Mouse (Mus musculus): ENCODE measurements around the gene Itih4. TPM values are rescaled to one million over a fixed set of nuclear protein-coding genes. Genes with fewer than 3 reads are reported as not detected.

The Itih4 gene
- polyA plus RNA-seq (2015; fragmentation: Nextera tagmentation; extraction: Ambion mirVana), result not detected in 2 replicates

- H3K27ac ChIP-seq (replicated peaks), result no peak within 1 kb of the TSS
- ATAC-seq (ENCODE audit: low FRiP score, low read depth), result no peak
- H3K9me3 ChIP-seq, result no peaks in the 10 kb centered on the region
- WGBS, result 97% methylated on average over 3 of the region's 3 CpGs
- no peaks in the 10 kb centered on the region for H3K27me3 ChIP-seq
- H3K9ac ChIP-seq, result no peak within 1 kb of the TSS
- no peaks in the 10 kb centered on the region for H3K4me1 ChIP-seq (replicated peaks)
- no peaks in the 10 kb centered on the region for H3K36me3 ChIP-seq
- no peak within 1 kb of the TSS for H3K4me2 ChIP-seq
- H3K4me3 ChIP-seq, result no peak within 1 kb of the TSS
Observed at GRCm38 (mm10) chr14:30886204-30886603, at the start of gene Itih4. Gene Itih4, plus strand, starts transcription at chr14:30886476.

- Histone ChIP-seq H3K9ac (no peak overlapping the region), H3K27me3 (no peaks in the 10 kb centered on the region), H3K4me1 (replicated peaks) (no peaks in the 10 kb centered on the region), H3K4me3 (no peak overlapping the region), H3K9me3 (no peaks in the 10 kb centered on the region), H3K27ac (replicated peaks) (no peak overlapping the region), H3K36me3 (peaks cover 6% of the 10 kb centered on the region; the same call in 1 of the 2 replicates), H3K4me2 (no peak overlapping the region)
- WGBS, result 93% methylated on average over 14 of the region's 14 CpGs
- ATAC-seq (ENCODE audit: low FRiP score, low read depth), result no peak
Observed at GRCm38 (mm10) chr14:30837416-30837996, 48.8 kb upstream of the Itih4 start.

GRCm38 (mm10) chr14:30843701-30844100 lies 42.6 kb upstream of the Itih4 start:
- Histone ChIP-seq H3K36me3 (0 out of 2 replicates have a peak, but pooled peaks cover 2% of the 10 kb centered on the region), H3K4me2 (no peak overlapping the region), H3K4me1 (replicated peaks) (no peaks in the 10 kb centered on the region), H3K27me3 (no peaks in the 10 kb centered on the region), H3K27ac (replicated peaks) (no peak overlapping the region), H3K4me3 (no peak overlapping the region), H3K9me3 (no peaks in the 10 kb centered on the region), H3K9ac (no peak overlapping the region)
- 93% methylated on average over 3 of the region's 3 CpGs for WGBS
- no peak for ATAC-seq (ENCODE audit: low FRiP score, low read depth)

GRCm38 (mm10) chr14:30850504-30850903 lies 35.8 kb upstream of the Itih4 start:
- Histone ChIP-seq H3K4me2 (no peak overlapping the region), H3K4me1 (replicated peaks) (no peaks in the 10 kb centered on the region), H3K27ac (replicated peaks) (no peak overlapping the region), H3K36me3 (no peaks in the 10 kb centered on the region), H3K27me3 (no peaks in the 10 kb centered on the region), H3K9me3 (no peaks in the 10 kb centered on the region), H3K4me3 (no peak overlapping the region), H3K9ac (no peak overlapping the region)
- 85% methylated on average over 5 of the region's 5 CpGs for WGBS
- ATAC-seq (ENCODE audit: low FRiP score, low read depth), result no peak

GRCm38 (mm10) chr14:30852325-30852724 lies 34.0 kb upstream of the Itih4 start:
- Histone ChIP-seq H3K36me3 (no peaks in the 10 kb centered on the region), H3K27ac (replicated peaks) (no peak overlapping the region), H3K27me3 (no peaks in the 10 kb centered on the region), H3K9me3 (no peaks in the 10 kb centered on the region), H3K4me1 (replicated peaks) (no peaks in the 10 kb centered on the region), H3K4me3 (no peak overlapping the region), H3K9ac (no peak overlapping the region), H3K4me2 (no peak overlapping the region)
- no peak for ATAC-seq (ENCODE audit: low FRiP score, low read depth)
- WGBS, result 92% methylated on average over 5 of the region's 5 CpGs

- H3K4me1 ChIP-seq (replicated peaks), result no peaks in the 10 kb centered on the region
- no peak overlapping the region for H3K27ac ChIP-seq (replicated peaks)
- WGBS, result 97% methylated on average over 3 of the region's 3 CpGs
- H3K9ac ChIP-seq, result no peak overlapping the region
- no peaks in the 10 kb centered on the region for H3K27me3 ChIP-seq
- ATAC-seq (ENCODE audit: low FRiP score, low read depth), result no peak
- no peaks in the 10 kb centered on the region for H3K36me3 ChIP-seq
- no peaks in the 10 kb centered on the region for H3K9me3 ChIP-seq
- no peak overlapping the region for H3K4me2 ChIP-seq
- H3K4me3 ChIP-seq, result no peak overlapping the region
Observed at GRCm38 (mm10) chr14:30855316-30855715, 31.0 kb upstream of the Itih4 start.

GRCm38 (mm10) chr14:30856885-30857507 lies 29.3 kb upstream of the Itih4 start:
- Histone ChIP-seq H3K4me1 (replicated peaks) (no peaks in the 10 kb centered on the region), H3K9ac (no peak overlapping the region), H3K27me3 (no peaks in the 10 kb centered on the region), H3K9me3 (no peaks in the 10 kb centered on the region), H3K4me3 (no peak overlapping the region), H3K27ac (replicated peaks) (no peak overlapping the region), H3K36me3 (no peaks in the 10 kb centered on the region), H3K4me2 (no peak overlapping the region)
- 95% methylated on average over 10 of the region's 10 CpGs for WGBS
- ATAC-seq (ENCODE audit: low FRiP score, low read depth), result no peak

- 85% methylated on average over 4 of the region's 4 CpGs for WGBS
- no peak for ATAC-seq (ENCODE audit: low FRiP score, low read depth)
- no peak overlapping the region for H3K4me2 ChIP-seq
- H3K27me3 ChIP-seq, result no peaks in the 10 kb centered on the region
- no peaks in the 10 kb centered on the region for H3K36me3 ChIP-seq
- no peaks in the 10 kb centered on the region for H3K9me3 ChIP-seq
- H3K4me3 ChIP-seq, result no peak overlapping the region
- no peak overlapping the region for H3K9ac ChIP-seq
- no peaks in the 10 kb centered on the region for H3K4me1 ChIP-seq (replicated peaks)
- no peak overlapping the region for H3K27ac ChIP-seq (replicated peaks)
Observed at GRCm38 (mm10) chr14:30857990-30858389, 28.3 kb upstream of the Itih4 start.

GRCm38 (mm10) chr14:30861421-30862125 lies 24.7 kb upstream of the Itih4 start:
- Histone ChIP-seq H3K4me2 (no peak overlapping the region), H3K9ac (no peak overlapping the region), H3K9me3 (no peaks in the 10 kb centered on the region), H3K4me1 (replicated peaks) (no peaks in the 10 kb centered on the region), H3K4me3 (no peak overlapping the region), H3K36me3 (peaks cover 14% of the 10 kb centered on the region), H3K27me3 (no peaks in the 10 kb centered on the region), H3K27ac (replicated peaks) (no peak overlapping the region)
- no peak for ATAC-seq (ENCODE audit: low FRiP score, low read depth)
- 78% methylated on average over 16 of the region's 16 CpGs for WGBS

- Histone ChIP-seq H3K27me3 (no peaks in the 10 kb centered on the region), H3K36me3 (peaks cover 17% of the 10 kb centered on the region), H3K9me3 (no peaks in the 10 kb centered on the region), H3K27ac (replicated peaks) (no peak overlapping the region), H3K9ac (no peak overlapping the region), H3K4me3 (no peak overlapping the region), H3K4me1 (replicated peaks) (no peaks in the 10 kb centered on the region), H3K4me2 (no peak overlapping the region)
- no peak for ATAC-seq (ENCODE audit: low FRiP score, low read depth)
- WGBS, result 93% methylated on average over 9 of the region's 9 CpGs
Observed at GRCm38 (mm10) chr14:30862368-30862767, 23.9 kb upstream of the Itih4 start.

- 75% methylated on average over 3 of the region's 3 CpGs for WGBS
Observed at GRCm38 (mm10) chr14:30865311-30865710, 21.0 kb upstream of the Itih4 start.

GRCm38 (mm10) chr14:30867042-30867441 lies 19.2 kb upstream of the Itih4 start:
- 0 out of 2 replicates have a peak, but pooled peaks have one; percentile 34 for ATAC-seq (ENCODE audit: low FRiP score, low read depth)
- H3K9ac ChIP-seq, result no peak overlapping the region
- H3K27ac ChIP-seq (replicated peaks), result no peak overlapping the region
- no peaks in the 10 kb centered on the region for H3K9me3 ChIP-seq
- H3K36me3 ChIP-seq, result peaks cover 17% of the 10 kb centered on the region
- no peaks in the 10 kb centered on the region for H3K27me3 ChIP-seq
- no peak overlapping the region for H3K4me3 ChIP-seq
- 34% methylated on average over 5 of the region's 5 CpGs for WGBS
- H3K4me1 ChIP-seq (replicated peaks), result no peaks in the 10 kb centered on the region
- no peak overlapping the region for H3K4me2 ChIP-seq

More at GRCm38 (mm10) chr14:30865311-30865710, 21.0 kb upstream of the Itih4 start:
- Histone ChIP-seq H3K4me2 (no peak overlapping the region), H3K27ac (replicated peaks) (no peak overlapping the region), H3K36me3 (peaks cover 17% of the 10 kb centered on the region), H3K27me3 (no peaks in the 10 kb centered on the region), H3K4me1 (replicated peaks) (no peaks in the 10 kb centered on the region), H3K9ac (no peak overlapping the region), H3K4me3 (no peak overlapping the region), H3K9me3 (no peaks in the 10 kb centered on the region)
- ATAC-seq (ENCODE audit: low FRiP score, low read depth), result no peak

Data from hindbrain, embryonic 15.5 days (tissue).